Mouse (Mus musculus): ENCODE results near the gene Mex3a. TPM values are rescaled to one million over a fixed set of nuclear protein-coding genes. Genes with fewer than 3 reads are reported as not detected.
"Not testable (repeated sequence)": the region's sequence is repeated elsewhere in the genome, so short reads cannot be mapped to it uniquely, and the experiment has no call there.

Mex3a gene
- total RNA-seq, 4 experiments from 2014 or later: 0.28 to 0.44 (median 0.33) TPM

GRCm38 (mm10) chr3:88567892-88568291, 35.7 kb downstream of the Mex3a start:
- DNase-seq (ENCODE audit: low spot score): no peak

- DNase-seq (ENCODE audit: low spot score): no peak
Observed at GRCm38 (mm10) chr3:88568615-88569014, 36.4 kb downstream of the Mex3a start.

- no peak for DNase-seq (ENCODE audit: low spot score)
Observed at GRCm38 (mm10) chr3:88569093-88569492, 36.9 kb downstream of the Mex3a start.

GRCm38 (mm10) chr3:88569694-88570093, 37.5 kb downstream of the Mex3a start:
- DNase-seq (ENCODE audit: low spot score): no peak

- DNase-seq (ENCODE audit: low spot score): no peak
Observed at GRCm38 (mm10) chr3:88570341-88570740, 38.1 kb downstream of the Mex3a start.

- DNase-seq (ENCODE audit: low spot score): no peak
Observed at GRCm38 (mm10) chr3:88571856-88572255, 39.7 kb downstream of the Mex3a start.

- no peak for DNase-seq (ENCODE audit: low spot score)
Observed at GRCm38 (mm10) chr3:88572835-88573234, 40.6 kb downstream of the Mex3a start.

GRCm38 (mm10) chr3:88573810-88574209, 41.6 kb downstream of the Mex3a start:
- DNase-seq (ENCODE audit: low spot score): no peak

GRCm38 (mm10) chr3:88575540-88575939, 43.3 kb downstream of the Mex3a start, which contains the start of gene Ssr2:
Gene Ssr2 (plus strand): TSS chr3:88575876.
- DNase-seq (ENCODE audit: low spot score): no peak

- not testable (repeated sequence) for DNase-seq (ENCODE audit: low spot score)
Observed at GRCm38 (mm10) chr3:88577846-88578245, 45.7 kb downstream of the Mex3a start.

GRCm38 (mm10) chr3:88578498-88579424, 46.6 kb downstream of the Mex3a start:
- no peak for DNase-seq (ENCODE audit: low spot score)

- peak; percentile 87 for DNase-seq (ENCODE audit: low spot score)
Observed at GRCm38 (mm10) chr3:88579454-88580117, 47.4 kb downstream of the Mex3a start.

- DNase-seq (ENCODE audit: low spot score): no peak
Observed at GRCm38 (mm10) chr3:88585769-88586168, 53.6 kb downstream of the Mex3a start.

- no peak for DNase-seq (ENCODE audit: low spot score)
Observed at GRCm38 (mm10) chr3:88586640-88587039, 54.4 kb downstream of the Mex3a start.

- DNase-seq (ENCODE audit: low spot score): no peak
Observed at GRCm38 (mm10) chr3:88590246-88590645, 58.1 kb downstream of the Mex3a start.

Small RNA genes within 50 kb of the gene (microRNA-seq; reads per million reads assigned to microRNA genes)
- not detected for gene Mir1905

Other genes starting within 250 kb of the Mex3a start
- gene Gm38392, start 245.2 kb upstream of the Mex3a start, total RNA-seq (2022): under 1 TPM in 3 of 4 experiments, not detected in 1; 0.25 to 0.44 (median 0.29) TPM
- 10 to 100 TPM in 1 of 4 experiments, 1 to 10 TPM in 3; 5.6 to 12.0 (median 7.5) TPM for gene Tsacc, start 235.4 kb upstream of the Mex3a start, total RNA-seq (2022)
- gene Cct3, start 235.3 kb upstream of the Mex3a start, total RNA-seq (2022): 100 to 1,000 TPM; 146 to 187 (median 164) TPM
- gene Glmp, start 207.4 kb upstream of the Mex3a start, total RNA-seq (2022): 10 to 100 TPM; 74.5 to 85.8 (median 82.1) TPM
- gene Tmem79, start 196.2 kb upstream of the Mex3a start, total RNA-seq (2022): 1 to 10 TPM; 1.6 to 4.0 (median 2.0) TPM
- gene Smg5, start 196.1 kb upstream of the Mex3a start, total RNA-seq (2022): 10 to 100 TPM; 42.6 to 57.6 (median 56.5) TPM
- gene Paqr6, start 167.8 kb upstream of the Mex3a start, total RNA-seq (2022): under 1 TPM in 3 of 4 experiments, not detected in 1; 0.53 to 0.85 (median 0.69) TPM
- gene Bglap3, start 159.7 kb upstream of the Mex3a start, total RNA-seq (2022): not detected
- gene Bglap2, start 153.7 kb upstream of the Mex3a start, total RNA-seq (2022): not detected
- gene Bglap, start 147.9 kb upstream of the Mex3a start, total RNA-seq (2022): not detected
- gene Pmf1, start 122.1 kb upstream of the Mex3a start, total RNA-seq (2022): 10 to 100 TPM; 16.2 to 19.9 (median 16.7) TPM
- gene Slc25a44, start 107.3 kb upstream of the Mex3a start, total RNA-seq (2022): 10 to 100 TPM; 13.1 to 14.7 (median 14.1) TPM
- 1 to 10 TPM; 2.6 to 4.7 (median 3.8) TPM for gene Sema4a, start 71.2 kb upstream of the Mex3a start, total RNA-seq (2022)
- 100 to 1,000 TPM; 112 to 127 (median 118) TPM for gene Lmna, start 22.4 kb upstream of the Mex3a start, total RNA-seq (2022)
- not detected for gene Rab25, start 15.9 kb downstream of the Mex3a start, total RNA-seq (2022)
- gene Lamtor2, start 20.7 kb downstream of the Mex3a start, total RNA-seq (2022): 100 to 1,000 TPM; 104 to 116 (median 107) TPM
- gene Ubqln4, start 21.4 kb downstream of the Mex3a start, total RNA-seq (2022): 10 to 100 TPM; 68.8 to 90.5 (median 77.6) TPM
- gene Ssr2, start 43.5 kb downstream of the Mex3a start, total RNA-seq (2022): 10 to 100 TPM; 60.4 to 67.0 (median 64.4) TPM
- 10 to 100 TPM; 38.8 to 45.9 (median 41.4) TPM for gene Arhgef2, start 73.6 kb downstream of the Mex3a start, total RNA-seq (2022)
- gene Rxfp4, start 120.7 kb downstream of the Mex3a start, total RNA-seq (2022): under 1 TPM in 1 of 4 experiments, not detected in 3; 0.23 TPM
- 10 to 100 TPM; 26.3 to 31.5 (median 27.8) TPM for gene Khdc4, start 153.4 kb downstream of the Mex3a start, total RNA-seq (2022)
- 10 to 100 TPM; 61.8 to 76.1 (median 67.9) TPM for gene Rit1, start 184.4 kb downstream of the Mex3a start, total RNA-seq (2022)
- 1 to 10 TPM; 6.4 to 9.0 (median 7.7) TPM for gene Syt11, start 242.8 kb downstream of the Mex3a start, total RNA-seq (2022)